Mouse (Mus musculus): Measurements from ENCODE around the gene Gab2.

- TF ChIP-seq CTCF (IDR thresholded peaks at IDR 0.05; ENCODE audit: low read depth) (no peak), EP300 (optimal IDR thresholded peaks at IDR 0.05) (no peak)
Observed at GRCm38 (mm10) chr7:97325156-97325985, 244.0 kb downstream of the Gab2 start.
